Mouse (Mus musculus) brain, adult 2 months (tissue): Measurements from ENCODE around the gene Ugp2.
A peak's percentile ranks its signal among the peaks of the same experiment; 100 is the strongest.
"Not testable (repeated sequence)": the region's sequence is repeated elsewhere in the genome, so short reads cannot be mapped to it uniquely, and the experiment has no call there.

Experiments
- DNase-seq: peaks from one replicate; pipeline ENCODE4 v3.0.0; 2011; ENCODE audit warnings: low read depth, low spot score

Ugp2 gene

GRCm38 (mm10) chr11:21337855-21338254 is 33.1 kb downstream of the Ugp2 start:
- no peak for DNase-seq

- DNase-seq, result no peak
Measured at GRCm38 (mm10) chr11:21332639-21333295, 38.2 kb downstream of the Ugp2 start.

GRCm38 (mm10) chr11:21328141-21328540 is 42.9 kb downstream of the Ugp2 start:
- no peak for DNase-seq

- DNase-seq, result no peak
Measured at GRCm38 (mm10) chr11:21327486-21327885, 43.5 kb downstream of the Ugp2 start.

- no peak for DNase-seq
Measured at GRCm38 (mm10) chr11:21326770-21327169, 44.2 kb downstream of the Ugp2 start.

GRCm38 (mm10) chr11:21325781-21326180 is 45.2 kb downstream of the Ugp2 start:
- no peak for DNase-seq

DNA sequence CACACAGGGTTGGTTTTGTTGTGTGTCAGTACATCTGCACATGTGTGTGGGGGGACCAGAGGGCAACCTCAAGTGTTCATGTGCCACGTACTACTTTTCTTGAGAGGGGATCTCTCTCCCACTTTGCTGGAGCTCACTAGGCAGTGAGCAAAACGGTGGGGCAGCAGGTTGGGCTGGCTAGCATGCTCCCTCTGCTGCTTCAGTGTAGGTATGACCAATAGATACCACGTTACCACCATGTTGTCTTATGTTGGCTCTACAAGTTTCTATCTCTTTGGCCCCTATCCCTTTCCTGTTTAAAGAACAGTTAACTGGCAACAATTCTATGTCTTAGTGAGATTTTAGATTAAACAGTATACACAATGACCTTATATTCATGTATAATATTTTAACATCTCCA is 48.7 kb downstream of the Ugp2 start:
- no peak for DNase-seq

GRCm38 (mm10) chr11:21321577-21321976 is 49.4 kb downstream of the Ugp2 start:
- DNase-seq, result no peak

DNA sequence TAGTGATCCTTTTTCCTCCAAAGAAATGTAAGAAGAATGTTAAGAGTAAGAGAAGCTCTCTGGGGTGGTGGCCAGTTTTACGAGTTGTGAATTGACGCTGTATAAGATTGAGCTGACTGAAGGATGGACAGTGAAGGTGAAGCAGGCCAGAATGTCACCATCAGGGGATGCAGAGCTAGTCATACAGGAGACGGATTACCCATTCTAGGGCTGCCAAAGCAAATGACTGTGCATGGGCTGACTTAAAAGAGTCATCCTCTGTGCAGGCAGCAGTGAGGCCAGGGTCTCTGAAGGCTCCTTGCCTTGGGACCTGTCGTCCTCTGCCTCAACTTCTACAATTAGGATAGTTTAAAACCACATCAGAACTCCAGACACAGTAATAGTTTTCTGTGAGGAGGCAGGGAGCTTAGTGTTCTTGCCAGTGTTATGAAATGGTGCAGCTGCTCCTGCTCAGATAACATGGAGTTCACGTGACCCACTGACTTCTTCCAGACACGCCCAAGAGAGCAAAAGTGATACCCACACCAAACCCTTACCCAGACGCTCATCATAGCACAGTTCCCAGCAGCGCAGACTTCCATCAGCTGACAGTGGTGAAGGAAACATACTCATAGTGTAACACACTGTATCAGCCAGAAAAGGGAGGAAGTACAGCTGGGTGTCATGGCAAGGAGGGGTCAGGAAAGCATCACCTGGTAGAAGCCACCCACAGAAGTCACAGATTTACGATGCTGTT is 56.9 kb downstream of the Ugp2 start:
- no peak for DNase-seq

DNA sequence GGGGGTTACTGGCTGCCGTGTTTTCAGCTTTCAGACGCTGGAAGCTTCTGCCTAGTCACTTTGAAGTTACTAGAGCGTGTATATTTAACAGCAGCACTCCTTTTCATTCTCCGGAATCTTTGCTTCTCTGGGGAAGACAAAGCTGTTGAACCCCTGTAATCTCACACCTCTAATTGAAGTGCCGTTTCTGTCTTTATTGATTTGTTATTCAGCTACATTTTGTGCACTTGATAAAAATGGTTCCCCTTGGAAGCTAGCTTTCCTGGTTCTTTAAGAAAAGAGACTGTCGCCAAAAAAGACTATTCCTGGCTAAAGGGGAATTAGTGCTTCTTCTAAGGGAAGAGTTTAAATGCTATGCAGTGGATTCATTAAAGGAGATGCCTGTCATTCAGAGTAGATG is 61.5 kb downstream of the Ugp2 start:
- DNase-seq, result no peak

- peak; percentile 40 for DNase-seq
Measured at GRCm38 (mm10) chr11:21308119-21308518, 62.9 kb downstream of the Ugp2 start.

GRCm38 (mm10) chr11:21307078-21307668 is 63.8 kb downstream of the Ugp2 start:
- no peak for DNase-seq

DNA sequence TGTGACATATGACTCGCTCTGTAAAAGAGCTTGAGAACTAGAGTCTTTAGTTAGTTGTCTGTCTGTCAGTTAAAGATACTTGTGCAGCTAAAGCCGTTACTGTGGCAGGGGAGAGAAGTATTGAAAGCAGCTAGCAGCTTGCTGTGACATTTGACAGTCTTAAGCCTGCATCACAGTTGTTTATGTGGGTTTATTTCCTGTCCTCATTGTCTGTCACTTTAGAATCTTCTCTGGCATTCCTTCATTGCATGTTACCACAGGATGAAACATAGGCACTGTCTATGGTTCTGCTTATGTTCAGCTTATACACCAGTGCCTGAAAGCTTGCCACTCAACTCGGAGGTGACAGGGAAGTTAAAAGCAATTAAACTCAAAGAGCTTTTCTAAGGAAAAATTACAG is 67.4 kb downstream of the Ugp2 start:
- DNase-seq, result no peak

GRCm38 (mm10) chr11:21295486-21295885 is 75.5 kb downstream of the Ugp2 start:
- no peak for DNase-seq

DNA sequence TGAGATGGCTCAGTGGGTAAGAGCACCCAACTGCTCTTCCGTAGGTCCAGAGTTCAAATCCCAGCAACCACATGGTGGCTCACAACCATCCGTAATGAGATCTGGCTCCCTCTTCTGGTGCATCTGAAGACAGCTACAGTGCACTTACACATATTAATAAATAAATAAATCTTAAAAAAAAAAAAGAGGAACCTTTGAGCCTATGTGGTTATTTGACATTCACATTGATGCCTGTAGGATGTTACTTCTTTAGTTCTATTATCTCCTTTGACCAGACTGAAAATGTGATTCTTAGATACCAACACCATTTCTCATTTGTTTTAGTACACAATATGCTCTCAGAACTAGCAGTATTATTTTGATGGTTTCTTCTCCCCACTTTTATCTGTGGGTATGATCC is 82.8 kb downstream of the Ugp2 start:
- not testable (repeated sequence) for DNase-seq

DNA sequence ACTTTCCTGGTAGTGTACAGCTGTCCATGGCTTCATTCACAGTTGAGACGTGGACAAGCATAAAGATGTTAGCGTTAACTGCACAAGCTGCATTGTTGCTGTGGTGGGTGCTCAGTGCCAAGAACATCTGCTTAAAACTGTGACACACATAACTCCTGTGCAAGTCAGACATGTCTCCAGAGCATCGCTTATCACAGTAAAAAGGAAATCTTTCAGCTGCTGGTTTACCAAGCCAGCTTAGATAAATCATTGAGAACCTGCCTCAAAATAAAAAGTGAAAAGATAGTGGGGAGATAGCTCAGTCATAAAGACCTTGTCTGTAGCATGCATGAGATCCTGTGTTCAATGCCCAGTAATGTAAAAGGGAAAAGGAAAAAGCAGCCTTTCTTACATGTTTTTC is 84.6 kb downstream of the Ugp2 start:
- DNase-seq, result no peak

- no peak for DNase-seq
Measured at GRCm38 (mm10) chr11:21276151-21276550, 94.8 kb downstream of the Ugp2 start.
